Mouse (Mus musculus): ENCODE results near the gene Bcam. TPM values are rescaled to one million over a fixed set of nuclear protein-coding genes. Genes with fewer than 3 reads are reported as not detected.

The Bcam gene
- polyA plus RNA-seq, 2 experiments, result 4.9 to 6.3 TPM

GRCm38 (mm10) chr7:19760021-19760420, 10.8 kb downstream of the Bcam start:
- TF ChIP-seq CTCF (IDR thresholded peaks at IDR 0.05; ENCODE audit: low read depth) (no peak), EP300 (IDR thresholded peaks at IDR 0.05; ENCODE audit: low read depth) (no peak)
- WGBS (ENCODE audit: insufficient replicate concordance), result 70% methylated on average over 13 of the region's 13 CpGs
- Histone ChIP-seq H3K4me1 (replicated peaks; ENCODE audit: control insufficient read depth in 2 of 2, insufficient read depth in 2 of 2, low read length in 1 of 2) (no peaks in the 10 kb centered on the region), H3K9ac (replicated peaks) (no peak overlapping the region), H3K4me2 (ENCODE audit: low read depth) (no peak overlapping the region), H3K9me3 (ENCODE audit: control insufficient read depth, low read length) (no peaks in the 10 kb centered on the region), H3K4me3 (ENCODE audit: insufficient read depth in 1 of 2, low read depth in 2 of 2, low read length in 2 of 2) (no peak overlapping the region), H3K36me3 (replicated peaks; ENCODE audit: control insufficient read depth, insufficient read depth, low read depth) (no peaks in the 10 kb centered on the region), H3K27me3 (ENCODE audit: control insufficient read depth, insufficient read depth, low read length) (peaks cover 2% of the 10 kb centered on the region; the same call in 1 of the 2 replicates), H3K27ac (no peak overlapping the region)
- no peak for ATAC-seq (ENCODE audit: insufficient read depth)
- DNase-seq (ENCODE audit: low read depth in 3 of 3, low spot score in 3 of 3), result no peak

- no peak overlapping the region for H3K4me3 ChIP-seq (ENCODE audit: insufficient read depth in 1 of 2, low read depth in 2 of 2, low read length in 2 of 2)
- no peak overlapping the region for H3K9ac ChIP-seq (replicated peaks)
- H3K27ac ChIP-seq, result no peak overlapping the region
- whole genome bisulfite sequencing (ENCODE audit: insufficient replicate concordance), result 75% methylated on average over 13 of the region's 13 CpGs
- no peaks in the 10 kb centered on the region for H3K36me3 ChIP-seq (replicated peaks; ENCODE audit: control insufficient read depth, insufficient read depth, low read depth)
- no peak for TF ChIP-seq CTCF (IDR thresholded peaks at IDR 0.05; ENCODE audit: low read depth)
- no peak for TF ChIP-seq EP300 (IDR thresholded peaks at IDR 0.05; ENCODE audit: low read depth)
- peaks cover 2% of the 10 kb centered on the region; the same call in 1 of the 2 replicates for H3K27me3 ChIP-seq (ENCODE audit: control insufficient read depth, insufficient read depth, low read length)
- no peak overlapping the region for H3K4me2 ChIP-seq (ENCODE audit: low read depth)
- no peaks in the 10 kb centered on the region for H3K4me1 ChIP-seq (replicated peaks; ENCODE audit: control insufficient read depth in 2 of 2, insufficient read depth in 2 of 2, low read length in 1 of 2)
- no peak for ATAC-seq (ENCODE audit: insufficient read depth)
- no peaks in the 10 kb centered on the region for H3K9me3 ChIP-seq (ENCODE audit: control insufficient read depth, low read length)
- DNase-seq (ENCODE audit: low read depth in 3 of 3, low spot score in 3 of 3), result no peak
Observed at GRCm38 (mm10) chr7:19758623-19759022, 12.2 kb downstream of the Bcam start.

- Histone ChIP-seq H3K4me1 (replicated peaks; ENCODE audit: control insufficient read depth in 2 of 2, insufficient read depth in 2 of 2, low read length in 1 of 2) (peaks cover 0 to 1% of the 10 kb centered on the region in 2 experiments; a peak in 1 of 4 replicates), H3K9ac (replicated peaks) (no peak overlapping the region), H3K9me3 (ENCODE audit: control insufficient read depth, low read length) (no peaks in the 10 kb centered on the region), H3K36me3 (replicated peaks; ENCODE audit: control insufficient read depth, insufficient read depth, low read depth) (no peaks in the 10 kb centered on the region), H3K4me2 (ENCODE audit: low read depth) (no peak overlapping the region), H3K4me3 (ENCODE audit: insufficient read depth in 1 of 2, low read depth in 2 of 2, low read length in 2 of 2) (no peak overlapping the region), H3K27me3 (ENCODE audit: control insufficient read depth, insufficient read depth, low read length) (peaks cover 2% of the 10 kb centered on the region; the same call in 1 of the 2 replicates), H3K27ac (no peak overlapping the region)
- TF ChIP-seq EP300 (IDR thresholded peaks at IDR 0.05; ENCODE audit: low read depth) (no peak), CTCF (IDR thresholded peaks at IDR 0.05; ENCODE audit: low read depth) (no peak)
- ATAC-seq (ENCODE audit: insufficient read depth) (0 out of 2 replicates have a peak, but pooled peaks have one; percentile 30), DNase-seq (ENCODE audit: low read depth in 3 of 3, low spot score in 3 of 3) (no peak)
- WGBS (ENCODE audit: insufficient replicate concordance), result 39% methylated on average over 24 of the region's 24 CpGs
Observed at GRCm38 (mm10) chr7:19755851-19756786, 14.7 kb downstream of the Bcam start.

DNA sequence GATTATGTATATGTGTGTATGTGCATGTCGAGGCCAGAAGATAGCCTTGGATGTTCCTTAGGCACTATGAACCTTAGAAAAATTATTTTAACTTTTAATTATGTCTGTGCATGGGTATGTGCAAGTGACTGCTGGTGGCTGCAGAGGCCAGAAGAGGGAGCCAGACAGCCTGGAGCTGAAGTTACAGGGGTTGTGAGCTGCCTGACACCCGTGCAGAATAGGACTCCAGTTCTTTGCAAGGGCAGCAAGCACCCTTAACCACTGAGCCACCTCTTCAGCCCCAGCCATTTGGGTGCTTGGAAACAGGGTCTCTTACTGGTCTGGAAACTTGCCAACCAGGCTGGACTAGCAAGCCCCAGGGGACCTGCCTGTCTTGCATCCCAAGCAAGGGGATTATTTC, 15.8 kb downstream of the Bcam start:
- ATAC-seq (ENCODE audit: insufficient read depth), result no peak
- no peak overlapping the region for H3K27ac ChIP-seq
- peaks cover 8 to 9% of the 10 kb centered on the region in 2 experiments for H3K4me1 ChIP-seq (replicated peaks; ENCODE audit: control insufficient read depth in 2 of 2, insufficient read depth in 2 of 2, low read length in 1 of 2)
- WGBS (ENCODE audit: insufficient replicate concordance), result 46% methylated on average over 2 of the region's 2 CpGs
- TF ChIP-seq EP300 (IDR thresholded peaks at IDR 0.05; ENCODE audit: low read depth), result no peak
- no peaks in the 10 kb centered on the region for H3K9me3 ChIP-seq (ENCODE audit: control insufficient read depth, low read length)
- DNase-seq (ENCODE audit: low read depth in 3 of 3, low spot score in 3 of 3), result no peak
- no peak overlapping the region for H3K9ac ChIP-seq (replicated peaks)
- H3K4me3 ChIP-seq (ENCODE audit: insufficient read depth in 1 of 2, low read depth in 2 of 2, low read length in 2 of 2), result no peak overlapping the region
- peaks cover 2% of the 10 kb centered on the region; the same call in 1 of the 2 replicates for H3K27me3 ChIP-seq (ENCODE audit: control insufficient read depth, insufficient read depth, low read length)
- no peaks in the 10 kb centered on the region for H3K36me3 ChIP-seq (replicated peaks; ENCODE audit: control insufficient read depth, insufficient read depth, low read depth)
- H3K4me2 ChIP-seq (ENCODE audit: low read depth), result no peak overlapping the region

GRCm38 (mm10) chr7:19754065-19754464, 16.8 kb downstream of the Bcam start:
- TF ChIP-seq CTCF (IDR thresholded peaks at IDR 0.05; ENCODE audit: low read depth) (no peak), EP300 (IDR thresholded peaks at IDR 0.05; ENCODE audit: low read depth) (no peak)
- H3K36me3 ChIP-seq (replicated peaks; ENCODE audit: control insufficient read depth, insufficient read depth, low read depth), result no peaks in the 10 kb centered on the region

More at GRCm38 (mm10) chr7:19754065-19754464, 16.8 kb downstream of the Bcam start:
- Histone ChIP-seq H3K4me1 (replicated peaks; ENCODE audit: control insufficient read depth in 2 of 2, insufficient read depth in 2 of 2, low read length in 1 of 2) (peaks cover 11 to 12% of the 10 kb centered on the region in 2 experiments), H3K27me3 (ENCODE audit: control insufficient read depth, insufficient read depth, low read length) (peaks cover 2% of the 10 kb centered on the region; the same call in 1 of the 2 replicates), H3K4me2 (ENCODE audit: low read depth) (no peak overlapping the region), H3K27ac (no peak overlapping the region), H3K4me3 (ENCODE audit: insufficient read depth in 1 of 2, low read depth in 2 of 2, low read length in 2 of 2) (no peak overlapping the region), H3K9ac (replicated peaks) (no peak overlapping the region), H3K9me3 (ENCODE audit: control insufficient read depth, low read length) (no peaks in the 10 kb centered on the region)
- ATAC-seq (ENCODE audit: insufficient read depth) (no peak), DNase-seq (ENCODE audit: low read depth in 3 of 3, low spot score in 3 of 3) (no peak)
- WGBS (ENCODE audit: insufficient replicate concordance), result 51% methylated on average over 1 of the region's 1 CpGs
